In genomic region chr2:128445443-128445842, GRCm38 (mm10) we compare ENCODE assay signal across 21 mouse cellular contexts.
DNase-seq lines count a peak whose midpoint lies in the region; ATAC-seq and TF ChIP-seq lines count a peak whose summit lies in the region.
"Had no signal": no experiment of that assay in that cellular context is flagged by ENCODE, and none has a peak within 500 bp of the region (broad histone marks: within the 10 kb centered on the region; RNA-seq: fewer than 3 reads in every experiment).

No protein-coding gene starts in this region.

- H3K9me3 ChIP-seq in liver, embryonic 11.5 days (ENCODE audit: control insufficient read depth, low read length): no peaks in the 10 kb centered on the region
- H3K9me3 ChIP-seq: embryonic facial prominence, embryonic 10.5 days; forebrain, embryonic 10.5 days; heart, embryonic 10.5 days had no signal

- no peak overlapping the region for H3K4me2 ChIP-seq in liver, embryonic 11.5 days
- H3K4me2 ChIP-seq: hindbrain, embryonic 14.5 days had no signal

- TF ChIP-seq POLR2A in liver, adult 2 months (IDR thresholded peaks at IDR 0.05; ENCODE audit: extremely low read depth, insufficient read depth, low read length): no peak
- TF ChIP-seq POLR2A in embryonic fibroblast, embryonic 13.5 days (IDR thresholded peaks at IDR 0.05; ENCODE audit: low read depth, low read length): no peak

- H3K27me3 ChIP-seq in liver, adult 2 months (ENCODE audit: control insufficient read depth, insufficient read depth, low read length): no peaks in the 10 kb centered on the region
- no peaks in the 10 kb centered on the region for H3K27me3 ChIP-seq in liver, embryonic 11.5 days (replicated peaks; ENCODE audit: control insufficient read depth, insufficient read depth, low read length)

- ATAC-seq in liver, embryonic 11.5 days (replicated peaks; ENCODE audit: low FRiP score): no peak
- ATAC-seq in monocyte, adult 5-6 weeks (replicated peaks; ENCODE audit: insufficient number of reproducible peaks, low FRiP score, low TSS enrichment, poor library complexity, severe bottlenecking): peak; percentile 80
- no peak for ATAC-seq in inflammation-experienced regulatory T-cells, adult 6 months
- ATAC-seq: forebrain, embryonic 14.5 days had no signal

- peak; percentile 24 for DNase-seq in liver, adult 2 months (ENCODE audit: extremely low read depth, low read depth, low spot score)
- no peak for DNase-seq in liver, embryonic 11.5 days (ENCODE audit: low spot score)
- DNase-seq in 416B (ENCODE audit: low read depth): peak; percentile 84
- DNase-seq in heart, postnatal 25 days (ENCODE audit: low spot score): no peak
- DNase-seq: adrenal gland, postnatal 10 days; cerebellum, adult 18-20 months; cerebellum, adult 9-11 months; cerebellum, postnatal 36 days; gastrocnemius, adult 2 months; gastrocnemius, postnatal 36 days; heart, adult 18-20 months; heart, postnatal 10 days had no signal

- no peaks in the 10 kb centered on the region for H3K79me2 ChIP-seq in liver, adult 2 months (ENCODE audit: control insufficient read depth, insufficient read depth, low read length)

- H3K4me3 ChIP-seq in liver, adult 2 months (ENCODE audit: insufficient read depth, low read depth, low read length): no peak overlapping the region
- no peak overlapping the region for H3K4me3 ChIP-seq in liver, embryonic 11.5 days (ENCODE audit: low read depth, low read length)
- H3K4me3 ChIP-seq in embryonic fibroblast, embryonic 13.5 days (ENCODE audit: insufficient read depth, low read length): no peak overlapping the region
- H3K4me3 ChIP-seq: embryonic facial prominence, embryonic 10.5 days; erythroblast, embryonic 14.5 days; forebrain, embryonic 10.5 days; gastrocnemius, adult 2 months; heart, embryonic 10.5 days had no signal

- WGBS in liver, adult 2 months: 88% methylated on average over 5 of the region's 5 CpGs
- 84% methylated on average over 5 of the region's 5 CpGs for WGBS in liver, embryonic 11.5 days

- no peak overlapping the region for H3K9ac ChIP-seq in liver, adult 2 months (ENCODE audit: low read depth, low read length)
- H3K9ac ChIP-seq in liver, embryonic 11.5 days (ENCODE audit: low read depth, low read length): no peak overlapping the region
- H3K9ac ChIP-seq: hindbrain, embryonic 14.5 days had no signal

- no peaks in the 10 kb centered on the region for H3K36me3 ChIP-seq in liver, adult 2 months (ENCODE audit: control insufficient read depth, insufficient read depth, low read length)
- no peaks in the 10 kb centered on the region for H3K36me3 ChIP-seq in liver, embryonic 11.5 days (ENCODE audit: control insufficient read depth, insufficient read depth, low read length)
- H3K36me3 ChIP-seq: embryonic facial prominence, embryonic 10.5 days; forebrain, embryonic 10.5 days; heart, embryonic 10.5 days had no signal

- intact Hi-C loops in heart, postnatal 25 days (cut with DNase I): no loop called here

- no peak for TF ChIP-seq CTCF in liver, adult 2 months (IDR thresholded peaks at IDR 0.05; ENCODE audit: low read depth, low read length)
- TF ChIP-seq CTCF in embryonic fibroblast, embryonic 13.5 days (IDR thresholded peaks at IDR 0.05; ENCODE audit: borderline replicate concordance, insufficient read depth, low read length): no peak

- no peak overlapping the region for H3K27ac ChIP-seq in liver, adult 2 months (replicated peaks; ENCODE audit: insufficient read depth, low read depth, low read length)
- no peak overlapping the region for H3K27ac ChIP-seq in liver, embryonic 11.5 days (ENCODE audit: low read depth, low read length)
- 0 out of 2 replicates have a peak overlapping the region, but pooled peaks have one; percentile 16 for H3K27ac ChIP-seq in embryonic fibroblast, embryonic 13.5 days (ENCODE audit: insufficient read depth, low read length)
- H3K27ac ChIP-seq: embryonic facial prominence, embryonic 10.5 days; forebrain, embryonic 10.5 days; gastrocnemius, adult 2 months; heart, embryonic 10.5 days; hindbrain, embryonic 14.5 days had no signal

- no peaks in the 10 kb centered on the region; the same call in 1 of the 2 replicates for H3K4me1 ChIP-seq in liver, adult 2 months (ENCODE audit: control insufficient read depth, insufficient read depth, low read length)
- no peaks in the 10 kb centered on the region for H3K4me1 ChIP-seq in liver, embryonic 11.5 days (replicated peaks; ENCODE audit: control insufficient read depth, insufficient read depth, low read length)
- peaks cover 14% of the 10 kb centered on the region; the same call in 1 of the 2 replicates for H3K4me1 ChIP-seq in embryonic fibroblast, embryonic 13.5 days (ENCODE audit: control insufficient read depth, insufficient read depth, low read length)
- H3K4me1 ChIP-seq: embryonic facial prominence, embryonic 10.5 days; forebrain, embryonic 10.5 days; heart, embryonic 10.5 days had no signal

Comparison
In these comparisons a context has a peak if more than half of its experiments do, and no peak if none do; other contexts are left out.
1. DNase-seq: peak in liver, adult 2 months (single experiment) and 416B (single experiment); none in liver, embryonic 11.5 days (single experiment) and heart, postnatal 25 days (single experiment).